Mouse (Mus musculus) right cerebral cortex, postnatal 4 days (tissue): ENCODE results near the gene Pagr1a.

ENCODE experiments used
- DNase-seq: peaks from one replicate; pipeline ENCODE4 v3.0.0-alpha.2; 2022

Pagr1a gene

DNA sequence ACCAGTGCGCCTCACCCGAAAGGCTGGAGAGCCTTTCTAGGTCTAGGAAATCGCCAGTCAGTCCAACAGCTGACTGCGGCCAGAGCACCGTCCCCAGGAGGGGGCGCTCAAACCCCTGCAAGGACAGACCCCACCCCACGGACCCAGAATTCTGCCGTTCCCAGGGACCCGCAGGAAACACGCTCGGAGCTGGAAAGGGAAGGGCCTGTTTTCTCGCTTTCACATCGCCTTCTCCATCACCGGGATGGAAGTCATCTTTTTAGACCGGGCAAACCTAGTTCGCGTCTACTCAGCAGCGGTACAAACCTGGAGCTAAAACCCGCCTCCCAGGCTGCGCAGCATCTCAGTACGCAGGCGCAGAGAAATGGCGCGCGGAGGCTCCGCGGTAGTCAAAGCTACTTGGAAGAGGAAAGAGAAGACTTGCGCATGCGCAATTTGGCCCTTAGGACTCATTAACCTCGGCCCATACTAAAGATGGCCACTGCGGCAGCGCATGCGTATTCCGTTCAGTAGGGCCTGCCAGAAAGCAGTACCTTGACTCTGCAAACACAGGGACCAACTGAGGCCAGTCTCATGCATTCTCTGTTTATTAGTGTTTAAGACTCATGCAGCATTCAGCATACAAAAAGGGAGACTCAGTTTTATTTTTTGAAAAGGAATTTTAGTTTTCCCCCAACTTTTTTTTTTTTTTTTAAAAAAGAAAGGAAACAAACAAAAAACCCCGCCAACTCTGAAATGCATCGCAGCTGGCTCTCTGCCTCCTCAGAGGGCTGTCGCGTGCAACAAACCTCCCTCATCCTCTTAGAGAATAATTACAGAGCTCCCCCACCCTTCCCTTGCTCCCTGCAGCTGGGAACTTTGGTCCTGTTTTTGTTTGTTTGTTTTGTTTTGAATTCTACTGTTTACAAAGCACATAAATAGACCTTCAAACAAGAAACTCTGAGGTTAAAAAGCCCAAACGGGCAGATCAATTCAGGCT lies at the start of gene Pagr1a:
Pagr1a (minus strand) TSS at position 382 of the 979 bp plus-strand sequence.
- peak; percentile 97 for DNase-seq

DNA sequence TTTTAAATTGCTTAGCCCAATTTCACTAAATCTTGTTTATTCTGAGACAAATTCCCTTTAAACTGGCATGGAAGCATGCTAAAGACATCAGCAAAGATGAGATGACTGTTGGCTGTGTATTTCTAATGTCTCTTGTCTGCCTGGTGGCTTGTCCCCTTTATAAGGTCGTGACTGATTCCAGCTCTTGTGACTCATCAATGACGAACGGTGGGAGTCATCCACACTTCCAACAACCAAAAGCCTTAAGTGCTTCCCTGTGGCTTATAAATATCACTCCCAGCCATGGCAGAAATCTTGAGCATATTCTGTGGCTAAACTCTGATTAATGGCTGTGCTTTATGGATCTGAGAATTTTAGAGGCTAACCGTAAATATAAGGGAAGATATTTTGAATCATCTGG lies 49.2 kb upstream of the Pagr1a start:
- DNase-seq: no peak

DNA sequence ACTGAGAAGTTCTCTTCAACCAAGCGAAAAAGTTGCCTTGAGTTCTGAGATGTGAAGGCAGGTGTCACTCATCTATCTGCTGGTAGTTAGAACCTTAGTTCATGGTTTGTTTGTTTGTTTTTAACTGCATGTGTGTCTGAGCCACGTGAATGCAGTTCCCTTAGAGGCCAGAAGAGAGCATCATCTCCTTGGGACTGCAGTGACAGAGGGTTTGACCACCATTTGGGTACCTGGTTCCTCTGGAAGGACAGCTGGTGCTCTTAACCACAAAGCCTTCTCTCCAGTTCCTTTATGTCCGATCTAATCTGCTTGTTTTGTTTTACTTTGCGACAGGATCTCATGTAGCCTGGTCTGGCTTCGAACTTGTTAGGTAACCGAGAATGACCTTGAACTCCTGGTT lies 48.4 kb upstream of the Pagr1a start:
- DNase-seq: no peak

DNA sequence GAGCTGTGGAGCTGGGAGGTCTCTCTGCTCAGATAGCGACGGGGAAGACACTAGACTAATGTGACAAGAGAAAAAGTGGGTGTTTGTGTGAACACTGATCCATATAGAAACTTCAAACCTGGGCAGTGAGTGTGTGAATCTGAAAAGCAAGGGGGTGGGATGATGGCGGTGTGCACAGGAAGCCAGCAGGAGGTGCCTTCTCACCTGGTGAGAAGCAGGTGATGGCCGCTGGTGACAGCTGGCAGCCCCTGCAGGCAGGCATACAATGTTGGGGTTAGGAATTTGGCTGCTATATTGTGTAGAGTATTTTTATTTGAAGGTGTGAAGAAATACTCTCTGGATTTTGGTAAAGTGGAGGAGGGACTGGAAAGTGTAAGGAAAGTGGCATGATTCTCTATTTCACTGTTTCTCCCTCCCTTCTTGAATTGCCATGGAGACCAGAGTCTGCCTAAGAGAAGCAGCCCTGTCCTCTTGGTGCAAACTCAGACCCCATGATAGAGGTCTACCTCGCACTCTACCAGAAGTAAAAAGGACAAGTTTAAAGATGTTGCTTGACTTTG lies 38.0 kb upstream of the Pagr1a start:
- DNase-seq: no peak

DNA sequence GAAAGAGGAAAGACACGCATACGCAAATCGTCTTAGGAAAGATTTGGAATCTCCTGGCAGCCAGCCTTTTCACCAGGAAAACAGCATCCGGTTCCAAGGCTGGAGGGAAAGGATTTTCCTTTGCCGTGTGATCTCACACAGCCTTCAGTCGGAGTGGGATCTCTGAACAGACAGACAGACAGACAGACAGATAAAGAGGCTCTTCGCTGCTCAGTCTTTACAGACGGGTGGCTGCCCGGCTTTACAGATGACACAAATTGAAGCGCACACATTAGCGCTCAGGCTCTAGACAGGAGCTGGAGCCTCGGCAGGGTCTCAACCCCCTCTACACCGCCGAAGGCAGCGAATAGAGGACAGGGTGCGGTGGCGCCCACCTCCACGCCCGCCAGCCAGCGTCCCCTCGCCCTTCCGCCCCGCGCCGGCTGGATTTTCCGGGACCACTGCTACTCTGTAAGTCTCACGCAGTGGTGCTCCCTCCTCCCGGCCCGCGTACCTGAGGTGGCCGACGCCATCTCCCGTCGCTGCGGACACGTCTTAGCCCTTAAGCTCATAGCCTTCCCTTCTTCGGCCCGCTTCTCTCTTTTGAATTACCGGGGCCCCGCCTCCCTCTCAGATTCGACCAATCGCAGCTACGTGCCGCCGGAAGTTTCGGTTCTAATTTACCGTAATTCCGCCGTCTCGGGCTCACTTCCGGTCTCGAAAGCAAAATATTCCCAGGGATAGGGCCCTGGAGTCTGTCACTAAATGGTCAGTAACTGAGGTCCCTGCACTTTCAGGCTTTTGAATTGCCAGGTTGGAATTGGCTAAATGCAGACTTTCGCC lies 24.9 kb upstream of the Pagr1a start, which contains the start of gene Kif22:
Kif22 (minus strand) TSS at position 621 of the 822 bp plus-strand sequence.
- DNase-seq: peak; percentile 88

DNA sequence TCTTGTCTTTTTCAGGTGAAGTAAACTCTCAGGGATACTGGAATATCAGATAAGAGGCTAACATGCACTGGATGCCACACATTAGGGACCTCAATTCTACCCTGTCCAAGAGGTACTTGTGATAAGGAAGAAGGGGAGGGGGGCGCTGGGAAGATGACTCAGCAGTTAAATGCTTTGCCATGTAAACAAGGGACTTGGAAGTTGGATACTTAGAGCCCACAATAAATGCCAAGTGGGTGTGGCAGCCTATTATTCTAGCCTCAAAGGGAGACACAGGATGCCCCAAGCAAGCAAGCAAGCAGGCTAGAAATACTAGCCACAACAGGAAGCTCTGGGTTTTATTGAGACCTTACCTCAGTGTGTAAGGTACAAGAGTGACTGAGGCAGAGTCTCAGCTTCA lies 14.1 kb upstream of the Pagr1a start:
- no peak for DNase-seq

DNA sequence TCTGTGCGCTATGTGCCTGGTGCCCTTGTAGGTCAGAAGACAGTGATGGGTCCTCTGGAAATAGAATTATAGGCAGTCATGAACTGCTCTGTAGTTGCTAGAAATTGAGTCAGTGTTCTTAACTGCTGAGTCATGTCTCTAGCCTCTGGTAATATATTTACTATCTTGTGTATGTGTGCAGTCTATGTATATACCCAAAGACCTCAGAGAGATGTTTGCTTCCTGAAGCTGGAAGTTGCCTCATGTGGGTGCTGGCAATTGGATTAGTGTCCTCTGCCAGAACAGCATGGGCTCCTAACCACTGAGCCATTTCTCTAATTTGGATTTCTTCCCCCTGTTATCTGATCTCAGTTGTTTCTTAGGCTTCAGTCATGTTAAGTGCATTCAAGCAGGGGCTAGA lies 13.0 kb upstream of the Pagr1a start:
- DNase-seq: no peak

DNA sequence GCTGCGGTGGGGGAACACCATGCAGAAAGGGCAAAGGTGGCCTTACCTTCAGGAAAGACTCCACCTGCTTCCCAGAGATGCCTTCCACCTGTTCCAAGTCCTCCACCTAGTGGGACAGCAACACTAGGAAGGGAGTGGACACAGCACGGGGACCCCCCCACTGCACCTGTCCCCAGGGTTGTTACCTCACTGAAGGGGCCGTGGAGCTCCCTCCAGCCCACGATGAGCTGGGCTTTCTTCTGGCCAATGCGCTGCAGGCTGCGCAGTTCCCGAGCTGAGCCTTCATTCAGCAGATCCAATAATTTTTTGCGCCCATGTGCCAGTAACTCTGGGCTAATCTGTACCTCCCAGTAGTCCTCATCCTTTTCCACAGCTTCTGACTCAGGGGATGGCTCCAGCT lies 10.7 kb upstream of the Pagr1a start:
- DNase-seq: no peak

DNA sequence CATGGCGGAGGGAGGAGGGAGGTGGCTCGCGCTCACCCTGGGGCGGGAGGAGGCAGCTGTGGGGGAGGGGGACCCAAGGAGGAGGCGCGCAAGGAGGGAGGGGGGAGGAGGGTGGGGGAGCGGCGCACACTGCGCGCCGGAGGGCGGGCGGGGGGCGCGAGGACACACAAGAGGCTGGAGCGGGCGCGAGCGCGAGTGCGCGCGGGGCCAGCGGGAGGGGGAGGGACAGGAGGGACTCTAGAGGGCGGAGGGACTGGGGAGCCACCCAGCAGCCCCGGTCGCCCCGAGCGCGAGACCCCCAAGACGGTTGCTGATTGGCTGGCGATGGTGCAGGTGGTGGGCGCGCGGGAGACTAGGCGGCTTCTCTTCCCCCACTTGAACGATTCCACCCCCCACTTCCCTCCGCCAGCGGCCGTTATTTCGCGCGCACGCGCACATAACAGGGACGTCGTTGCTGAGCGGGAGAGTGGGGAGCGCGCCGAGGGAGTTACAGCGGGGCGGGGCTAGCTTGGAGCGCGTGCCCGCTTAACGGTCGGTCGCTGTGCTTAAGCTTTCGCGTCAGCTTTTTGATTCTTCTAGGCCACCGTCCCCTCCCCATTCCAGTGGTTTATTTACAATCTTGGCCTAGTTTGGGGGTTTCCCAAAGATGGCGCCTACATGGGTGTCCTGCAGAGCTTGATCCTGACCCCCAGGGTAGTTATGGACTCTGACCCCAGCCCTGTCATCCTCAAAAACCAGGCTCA lies 10.0 kb upstream of the Pagr1a start, which contains the start of gene Maz:
Maz (minus strand) TSS at position 54 of the 743 bp plus-strand sequence.
- peak; percentile 99 for DNase-seq

DNA sequence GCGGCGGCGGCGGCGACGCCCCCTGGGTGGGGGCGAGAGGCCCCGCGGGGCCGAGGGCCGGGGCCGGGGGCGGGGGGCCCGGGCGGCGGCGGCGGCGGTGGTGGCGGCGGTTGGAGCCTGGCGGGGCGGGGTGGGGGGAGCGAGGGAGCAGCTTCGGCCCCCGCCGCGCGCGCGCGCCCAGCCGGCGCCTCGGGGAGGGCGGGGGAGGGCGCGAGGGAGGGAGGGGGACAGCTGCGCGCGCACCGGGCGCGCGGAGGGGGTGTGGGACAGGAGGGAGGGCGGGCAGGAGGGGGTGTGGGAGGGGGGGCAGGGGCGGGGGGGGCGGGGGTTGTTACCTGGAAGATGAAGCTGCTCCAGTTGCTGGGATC lies 9.4 kb upstream of the Pagr1a start:
- DNase-seq: peak; percentile 92

DNA sequence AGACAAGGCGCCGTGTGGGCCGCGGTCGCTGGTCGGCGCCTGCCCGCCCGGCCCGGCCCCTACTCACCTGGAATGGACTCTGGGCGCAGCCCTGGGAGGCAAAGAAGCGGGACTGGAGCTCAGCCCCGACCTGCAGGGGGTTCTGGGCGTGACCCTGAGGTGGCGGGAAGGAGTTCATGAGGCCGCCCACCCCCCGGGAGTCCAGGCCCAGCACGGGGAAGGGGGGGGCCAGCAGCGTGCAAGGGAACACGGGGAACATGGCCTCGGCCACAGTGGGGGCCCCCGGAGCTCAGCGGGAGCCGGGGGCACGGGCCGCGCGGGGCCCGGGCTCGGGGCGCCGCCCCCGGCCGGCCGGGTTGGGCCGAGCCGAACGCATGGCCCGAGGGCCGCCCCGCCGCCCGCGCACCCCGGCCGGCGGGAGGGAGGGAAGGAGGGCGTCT lies 9.0 kb upstream of the Pagr1a start:
- DNase-seq: peak; percentile 63

DNA sequence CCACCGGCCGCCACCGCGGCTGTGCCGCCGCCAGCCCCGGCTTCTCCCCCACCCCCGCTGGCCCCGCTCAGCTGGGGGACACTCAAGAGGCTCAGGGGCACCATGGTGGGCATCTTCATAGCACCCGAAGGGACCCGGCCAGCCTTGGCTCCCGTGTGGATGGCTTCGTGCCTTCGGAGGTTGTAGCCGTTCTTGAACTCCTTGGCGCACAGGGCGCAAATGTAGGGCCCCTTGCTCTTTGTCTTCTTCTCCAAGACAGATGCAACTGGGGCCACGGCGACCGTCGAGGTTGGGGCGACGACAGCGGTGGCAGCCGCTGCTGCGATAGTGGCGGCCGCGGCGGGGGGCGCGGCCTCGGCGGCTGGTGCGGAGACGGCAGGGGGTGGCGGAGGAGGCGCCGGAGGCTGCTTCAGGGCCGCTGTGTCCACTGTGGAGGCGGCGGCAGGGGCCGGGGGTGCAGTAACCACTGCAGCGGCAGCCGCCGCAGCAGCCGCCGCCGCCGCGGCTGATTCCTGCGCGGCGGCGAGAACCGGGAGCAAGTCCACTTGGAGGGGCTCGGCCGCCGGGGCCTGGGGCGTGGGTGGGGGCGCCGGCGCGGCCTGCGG lies 8.5 kb upstream of the Pagr1a start:
- DNase-seq: peak; percentile 58

DNA sequence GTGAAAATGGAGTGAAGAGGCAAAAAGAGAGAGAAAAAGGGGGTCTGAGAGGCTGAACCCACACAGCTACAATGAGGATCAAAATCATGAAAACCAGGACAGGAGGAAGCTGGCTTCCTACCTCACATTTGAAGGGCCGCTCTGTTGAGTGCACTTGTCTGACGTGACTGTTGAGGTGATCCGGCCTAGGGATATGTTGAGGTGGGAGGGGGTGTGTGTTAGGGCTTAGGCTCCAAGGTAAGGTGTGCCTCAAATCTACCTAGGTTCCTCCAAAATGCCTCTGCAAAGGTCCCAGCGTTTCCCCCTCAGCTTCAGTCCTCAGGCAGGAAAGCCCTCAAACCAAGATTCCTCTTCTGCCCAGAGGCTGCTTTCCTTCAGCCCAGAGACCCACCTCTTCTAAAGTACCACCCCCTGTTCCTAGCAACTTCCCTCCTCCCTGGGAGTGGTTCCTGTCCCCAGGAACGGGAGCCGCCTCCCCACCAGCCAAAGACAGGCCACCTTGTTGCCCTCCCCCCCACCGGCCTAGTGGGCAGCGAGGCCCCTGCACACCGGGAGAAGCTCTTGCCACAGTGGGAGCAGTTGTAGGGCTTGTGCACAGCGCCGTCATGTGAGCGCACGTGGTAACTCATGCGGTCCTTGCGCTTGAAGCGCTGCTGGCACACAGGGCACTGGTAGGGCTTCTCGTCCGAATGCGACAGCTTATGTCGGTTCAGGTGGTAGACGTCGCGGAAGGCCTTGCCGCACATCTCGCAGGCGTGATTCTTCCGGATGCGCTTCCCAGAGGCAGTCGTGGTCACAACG lies 7.8 kb upstream of the Pagr1a start:
- DNase-seq: peak; percentile 70

DNA sequence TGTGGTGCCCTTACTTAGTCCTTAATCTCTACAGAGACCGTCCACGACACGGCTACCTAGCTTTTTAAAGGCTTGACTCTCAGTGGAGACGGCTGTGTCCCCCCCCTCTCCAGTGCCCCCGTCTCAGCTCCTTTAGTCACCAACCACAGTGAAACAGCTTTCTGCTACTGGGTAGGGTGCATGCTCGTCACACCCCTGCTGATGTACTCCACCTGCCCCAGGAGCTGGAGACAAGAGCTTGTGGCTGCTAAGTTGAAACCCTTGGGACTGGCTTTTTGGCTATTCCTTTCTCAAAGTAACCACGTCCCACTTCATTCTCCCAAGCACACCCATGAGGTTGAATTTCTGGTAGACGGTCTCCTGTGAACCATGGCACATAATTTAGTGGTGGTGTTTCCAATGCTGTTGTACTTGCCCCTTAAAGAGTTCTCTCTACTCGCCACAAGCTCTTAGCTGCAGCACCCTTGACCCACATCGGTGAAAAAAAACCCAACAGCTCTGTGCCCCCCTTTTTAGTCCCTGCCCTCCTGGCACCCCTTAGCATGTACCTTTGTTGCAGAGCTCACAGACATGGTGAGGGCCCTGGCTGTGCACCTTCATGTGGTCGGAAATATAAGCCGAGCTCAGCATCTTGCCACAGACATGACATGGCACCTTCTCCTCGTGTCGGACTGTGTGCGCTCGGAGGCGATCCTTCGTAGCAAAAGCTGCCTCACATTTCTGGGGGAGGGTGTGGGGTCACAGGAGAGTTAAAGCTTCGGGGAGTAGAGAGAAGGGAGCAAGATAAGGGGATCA lies 6.9 kb upstream of the Pagr1a start:
- DNase-seq: no peak

DNA sequence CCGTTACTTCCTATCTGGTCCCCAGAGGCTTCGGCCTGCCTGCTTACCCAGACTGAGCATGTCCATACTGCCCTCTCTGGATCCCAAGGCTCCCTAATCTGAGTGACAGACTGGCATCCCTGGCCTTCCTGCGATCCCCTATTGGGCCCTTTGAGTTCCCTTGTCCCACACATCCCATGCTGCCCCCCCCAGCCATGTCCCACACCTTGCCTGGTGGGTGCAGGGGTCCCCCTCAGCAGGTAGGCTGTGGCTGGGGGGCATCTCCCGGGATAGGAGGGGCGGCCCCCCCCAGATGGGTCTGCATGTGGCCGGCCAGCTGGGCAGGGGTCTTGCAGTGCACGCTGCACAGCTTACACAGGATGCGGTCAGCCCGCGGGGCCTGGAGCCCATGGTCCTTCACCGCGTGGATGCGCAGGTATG lies 6.1 kb upstream of the Pagr1a start:
- DNase-seq: no peak

DNA sequence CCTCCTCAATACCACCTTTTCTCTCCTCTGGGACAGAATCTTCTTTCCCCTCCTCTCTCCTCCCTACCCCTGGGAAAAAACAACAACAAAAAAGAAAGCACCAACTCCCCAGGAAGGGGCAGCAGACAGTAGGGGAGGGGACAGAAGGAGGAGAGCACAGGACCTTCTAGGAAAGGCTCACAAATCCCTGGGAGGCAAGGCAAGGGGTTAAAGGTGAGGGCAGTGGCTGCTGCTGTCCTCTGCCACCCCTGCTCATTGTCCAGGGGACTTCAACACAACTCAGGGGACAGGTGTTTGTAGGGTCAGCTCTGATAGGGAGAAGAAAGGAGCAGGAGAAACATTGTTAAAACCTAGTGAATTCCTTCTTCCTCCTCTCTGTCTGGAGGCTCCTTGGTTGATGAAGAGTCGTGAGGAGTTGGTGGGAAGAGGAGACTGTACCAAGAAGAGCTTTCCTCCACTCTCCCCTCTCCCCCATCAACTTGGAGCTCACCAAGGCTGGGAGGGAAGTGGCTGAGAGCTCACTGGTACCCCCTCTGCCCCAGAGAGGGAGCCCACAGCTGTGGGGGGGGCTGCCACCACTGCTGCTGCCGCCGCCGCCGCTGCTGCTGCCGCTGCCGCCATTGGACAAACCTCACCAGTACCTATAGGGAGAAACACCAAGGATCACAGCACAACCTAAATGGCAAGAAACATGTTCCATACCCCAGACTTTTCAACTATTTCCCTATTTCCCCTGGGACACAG lies 5.5 kb upstream of the Pagr1a start:
- no peak for DNase-seq

DNA sequence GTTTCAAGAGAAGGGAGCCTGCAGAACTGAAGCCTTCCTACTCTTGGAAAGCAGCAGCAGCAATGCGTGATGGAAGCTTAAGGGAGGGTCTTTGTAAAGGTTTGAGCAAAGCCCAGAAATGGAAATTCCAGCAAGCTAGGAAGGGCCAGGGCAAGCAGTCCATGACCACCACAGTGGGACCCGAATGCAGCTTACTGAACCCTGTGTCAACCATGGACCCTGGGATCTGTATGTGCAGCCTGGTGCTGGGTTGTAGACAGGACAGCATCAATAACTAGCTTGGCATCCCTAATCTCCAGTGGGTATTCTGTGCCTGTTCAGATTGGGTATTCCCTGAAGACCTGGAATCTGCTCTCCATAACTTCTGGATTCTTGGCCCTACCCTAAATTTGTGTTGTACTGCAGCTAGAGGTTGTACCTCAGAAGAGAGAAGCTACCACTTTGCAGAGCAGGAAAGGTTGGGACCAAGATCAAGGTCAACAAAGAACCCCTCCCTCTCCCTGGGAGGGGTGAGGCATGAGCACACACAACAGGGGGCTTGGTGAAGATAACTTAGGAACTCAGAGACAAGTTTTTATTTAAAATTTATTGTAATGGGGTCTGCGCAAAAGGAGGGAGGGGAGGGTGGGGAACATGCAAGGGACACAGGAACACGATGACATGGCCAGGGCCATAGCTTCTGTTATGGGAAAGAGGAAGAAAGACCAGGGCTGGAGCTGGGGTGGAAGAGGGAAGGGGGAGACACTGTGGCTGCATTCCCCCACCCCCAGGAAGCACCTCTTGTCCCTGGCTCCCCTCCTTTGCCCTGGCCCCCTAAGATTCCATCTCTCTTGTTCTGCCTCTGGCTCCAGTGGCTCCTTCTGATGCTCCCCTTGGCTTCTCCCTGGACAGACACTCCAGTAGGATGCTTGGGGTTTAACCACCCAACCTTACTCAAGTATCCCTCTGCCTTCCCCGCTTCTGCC lies 4.7 kb upstream of the Pagr1a start:
- DNase-seq: no peak

DNA sequence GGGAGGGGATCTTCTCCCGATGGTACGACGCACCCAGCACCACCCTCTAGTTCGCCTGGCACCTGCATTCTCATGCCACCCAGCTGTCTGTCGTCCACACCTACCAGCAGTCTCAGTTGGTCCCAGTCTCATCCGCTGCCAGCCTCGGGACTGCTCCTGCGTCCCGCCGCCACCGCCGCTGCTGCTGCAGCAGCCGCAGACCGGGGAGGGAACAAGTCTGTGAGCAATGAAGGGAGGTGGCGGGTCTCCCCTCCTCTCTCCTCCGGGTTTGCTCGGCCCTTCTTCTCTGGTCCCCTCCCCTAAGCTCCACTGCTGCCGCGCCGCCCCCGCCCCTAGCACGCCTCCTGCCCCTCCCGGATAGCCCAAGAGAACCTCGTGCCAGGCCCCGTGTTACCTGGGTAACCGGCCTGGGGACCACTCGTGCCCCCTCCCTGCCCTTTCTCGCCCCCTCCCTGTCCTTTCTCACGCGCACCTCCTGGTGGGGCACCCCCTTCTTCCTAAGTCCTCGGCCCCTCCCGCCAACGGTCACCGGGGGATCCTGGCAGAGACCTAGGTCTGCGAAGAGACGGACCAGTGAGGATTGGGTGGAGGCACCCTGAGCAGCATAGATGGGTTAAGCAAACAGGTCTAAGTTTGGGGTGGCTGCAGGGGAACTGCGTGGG lies 3.9 kb upstream of the Pagr1a start, which contains the start of the genes Gm42742 and Prrt2:
Gm42742 (minus strand) TSS at position 197 of the 662 bp plus-strand sequence.
Prrt2 (minus strand) TSS at position 311 of the 662 bp plus-strand sequence.
- DNase-seq: peak; percentile 74
